Mouse (Mus musculus): ENCODE measurements around the gene Rbm28. TPM values are rescaled to one million over a fixed set of nuclear protein-coding genes. Genes with fewer than 3 reads are reported as not detected.
A peak's percentile ranks its signal among the peaks of the same experiment; 100 is the strongest.

The Rbm28 gene
- polyA plus RNA-seq, 1 experiment from 2014 or later, result 43.1 TPM

DNA sequence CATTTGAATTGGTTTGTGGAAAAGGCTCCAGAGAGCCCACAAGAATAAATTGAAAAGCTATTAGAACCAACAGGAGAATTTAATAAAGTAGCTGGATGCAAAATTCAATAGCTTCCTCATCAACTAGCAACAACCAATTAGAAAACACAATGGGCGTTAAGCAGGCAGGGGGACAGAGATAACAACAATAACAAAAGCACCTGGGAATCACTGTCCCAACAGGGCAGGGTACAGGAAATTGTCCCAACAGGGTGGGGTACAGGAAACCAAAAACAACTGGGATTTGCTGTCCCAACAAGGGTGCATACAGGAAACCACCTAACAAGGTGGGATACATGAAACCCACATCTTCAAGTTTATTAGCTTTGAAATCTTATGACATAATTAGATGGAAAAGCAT, 56.4 kb downstream of the Rbm28 start:
- H3K27ac ChIP-seq (ENCODE audit: low read length), result no peak overlapping the region
- no peaks in the 10 kb centered on the region for H3K4me1 ChIP-seq (ENCODE audit: control insufficient read depth, insufficient read depth, low read length)
- H3K9me3 ChIP-seq (replicated peaks; ENCODE audit: control insufficient read depth, low read length, poor library complexity, severe bottlenecking), result 0 out of 2 replicates have a peak, but pooled peaks cover 2% of the 10 kb centered on the region
- no peaks in the 10 kb centered on the region for H3K36me3 ChIP-seq (ENCODE audit: control insufficient read depth, insufficient read depth, low read length)
- no peak for ATAC-seq
- 82% methylated on average over 1 of the region's 1 CpGs for WGBS
- no peak overlapping the region for H3K4me2 ChIP-seq (ENCODE audit: low read length)
- no peak overlapping the region for H3K4me3 ChIP-seq (ENCODE audit: low read depth, low read length)
- no peaks in the 10 kb centered on the region for H3K27me3 ChIP-seq (ENCODE audit: control insufficient read depth, insufficient read depth, low read depth, low read length)
- H3K9ac ChIP-seq (ENCODE audit: low read depth, low read length), result no peak overlapping the region

DNA sequence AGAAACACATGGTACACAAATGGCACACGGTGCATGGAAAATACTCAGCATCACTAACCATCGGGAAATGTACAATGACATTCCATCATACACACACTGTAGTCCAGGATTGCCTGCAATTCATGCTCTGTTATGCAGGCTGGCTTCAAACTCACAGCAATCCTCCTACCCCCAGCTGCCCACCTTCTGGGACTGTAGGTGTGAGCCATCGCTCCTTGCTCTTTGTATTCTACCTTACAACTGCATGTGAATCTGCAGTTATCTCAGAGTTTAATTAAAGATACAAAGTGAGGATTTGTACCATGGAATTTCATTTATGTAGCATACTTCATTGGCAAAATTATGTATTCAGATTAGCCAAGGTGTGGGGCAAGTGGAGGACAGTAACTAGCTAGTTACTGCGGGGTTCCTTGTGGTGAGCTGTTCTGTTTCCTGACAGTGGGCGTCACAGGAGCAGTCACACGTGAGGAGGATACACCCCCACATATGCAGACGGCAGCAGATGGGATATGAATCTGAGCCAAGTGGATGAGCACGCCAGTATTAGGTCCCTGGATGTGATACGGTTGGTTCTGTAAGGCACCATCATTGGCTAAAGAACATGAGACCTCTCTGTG, 63.5 kb downstream of the Rbm28 start:
- Histone ChIP-seq H3K27ac (ENCODE audit: low read length) (no peak overlapping the region), H3K36me3 (ENCODE audit: control insufficient read depth, insufficient read depth, low read length) (no peaks in the 10 kb centered on the region), H3K9ac (ENCODE audit: low read depth, low read length) (no peak overlapping the region), H3K4me1 (ENCODE audit: control insufficient read depth, insufficient read depth, low read length) (0 out of 2 replicates have a peak, but pooled peaks cover 3% of the 10 kb centered on the region), H3K4me2 (ENCODE audit: low read length) (no peak overlapping the region), H3K9me3 (replicated peaks; ENCODE audit: control insufficient read depth, low read length, poor library complexity, severe bottlenecking) (no peaks in the 10 kb centered on the region), H3K4me3 (ENCODE audit: low read depth, low read length) (no peak overlapping the region), H3K27me3 (ENCODE audit: control insufficient read depth, insufficient read depth, low read depth, low read length) (no peaks in the 10 kb centered on the region)
- WGBS, result 86% methylated on average over 9 of the region's 9 CpGs
- no peak for ATAC-seq

DNA sequence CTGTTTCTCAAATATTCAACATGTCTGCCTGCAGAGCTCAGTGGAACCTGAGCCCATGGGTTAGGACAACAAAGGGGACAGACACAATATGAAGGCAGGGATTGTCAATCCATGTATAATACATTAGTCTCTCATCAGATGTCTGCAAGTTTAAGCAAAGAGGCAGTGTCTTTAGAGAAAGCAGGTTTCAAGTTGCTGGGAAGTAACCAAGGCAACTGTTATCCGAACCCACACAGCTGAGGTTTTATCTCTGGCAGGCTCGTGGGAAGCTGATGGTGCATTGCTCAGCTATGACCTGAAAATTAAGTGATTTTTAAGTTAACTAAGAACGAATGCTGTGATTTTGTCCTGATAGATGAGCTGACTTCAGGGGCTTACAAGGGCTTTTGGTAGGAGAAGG, 64.4 kb downstream of the Rbm28 start:
- Histone ChIP-seq H3K36me3 (ENCODE audit: control insufficient read depth, insufficient read depth, low read length) (no peaks in the 10 kb centered on the region), H3K4me1 (ENCODE audit: control insufficient read depth, insufficient read depth, low read length) (0 out of 2 replicates have a peak, but pooled peaks cover 3% of the 10 kb centered on the region), H3K27me3 (ENCODE audit: control insufficient read depth, insufficient read depth, low read depth, low read length) (no peaks in the 10 kb centered on the region), H3K27ac (ENCODE audit: low read length) (peak overlapping the region; percentile 4; the same call in 1 of the 2 replicates), H3K9ac (ENCODE audit: low read depth, low read length) (no peak overlapping the region), H3K4me3 (ENCODE audit: low read depth, low read length) (no peak overlapping the region), H3K9me3 (replicated peaks; ENCODE audit: control insufficient read depth, low read length, poor library complexity, severe bottlenecking) (no peaks in the 10 kb centered on the region), H3K4me2 (ENCODE audit: low read length) (no peak overlapping the region)
- 15% methylated on average over 3 of the region's 3 CpGs for WGBS
- 0 out of 2 replicates have a peak, but pooled peaks have one; percentile 36 for ATAC-seq

DNA sequence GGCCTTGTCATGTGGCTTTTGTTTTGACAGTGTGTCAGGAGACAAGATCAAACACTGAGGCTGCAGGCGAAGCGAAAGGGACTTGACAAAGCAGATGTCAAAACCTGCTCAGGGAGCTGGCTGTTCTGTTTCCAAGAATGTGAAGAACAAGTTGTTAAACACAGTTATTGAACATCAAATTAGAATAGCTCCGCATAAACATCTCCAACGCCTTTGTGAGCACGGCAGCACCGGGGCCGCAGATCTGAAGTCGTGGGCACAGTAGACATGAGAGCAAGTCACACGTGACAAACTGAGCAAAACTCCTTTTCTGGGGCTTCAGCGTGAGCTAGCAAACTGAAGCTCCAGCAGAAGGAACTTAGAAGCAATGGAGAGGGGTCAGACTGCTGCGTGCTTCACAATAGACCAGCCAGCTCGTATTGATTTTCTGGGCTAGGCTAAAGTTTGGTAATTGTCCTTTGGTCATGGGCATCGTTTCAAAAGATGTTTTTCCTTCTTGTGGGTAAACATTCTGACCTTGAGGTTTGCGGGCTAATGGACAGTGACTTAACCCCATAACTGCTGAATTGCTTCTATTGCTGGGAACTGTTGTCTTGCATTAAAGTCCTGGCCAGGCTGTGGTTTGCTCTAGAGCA, 65.2 kb downstream of the Rbm28 start:
- H3K4me2 ChIP-seq (ENCODE audit: low read length), result no peak overlapping the region
- no peak for ATAC-seq
- H3K4me3 ChIP-seq (ENCODE audit: low read depth, low read length), result no peak overlapping the region
- 59% methylated on average over 14 of the region's 14 CpGs for WGBS
- H3K9ac ChIP-seq (ENCODE audit: low read depth, low read length), result no peak overlapping the region
- no peaks in the 10 kb centered on the region for H3K36me3 ChIP-seq (ENCODE audit: control insufficient read depth, insufficient read depth, low read length)
- no peaks in the 10 kb centered on the region for H3K27me3 ChIP-seq (ENCODE audit: control insufficient read depth, insufficient read depth, low read depth, low read length)
- H3K27ac ChIP-seq (ENCODE audit: low read length), result no peak overlapping the region
- no peaks in the 10 kb centered on the region for H3K9me3 ChIP-seq (replicated peaks; ENCODE audit: control insufficient read depth, low read length, poor library complexity, severe bottlenecking)
- H3K4me1 ChIP-seq (ENCODE audit: control insufficient read depth, insufficient read depth, low read length), result 0 out of 2 replicates have a peak, but pooled peaks cover 3% of the 10 kb centered on the region

DNA sequence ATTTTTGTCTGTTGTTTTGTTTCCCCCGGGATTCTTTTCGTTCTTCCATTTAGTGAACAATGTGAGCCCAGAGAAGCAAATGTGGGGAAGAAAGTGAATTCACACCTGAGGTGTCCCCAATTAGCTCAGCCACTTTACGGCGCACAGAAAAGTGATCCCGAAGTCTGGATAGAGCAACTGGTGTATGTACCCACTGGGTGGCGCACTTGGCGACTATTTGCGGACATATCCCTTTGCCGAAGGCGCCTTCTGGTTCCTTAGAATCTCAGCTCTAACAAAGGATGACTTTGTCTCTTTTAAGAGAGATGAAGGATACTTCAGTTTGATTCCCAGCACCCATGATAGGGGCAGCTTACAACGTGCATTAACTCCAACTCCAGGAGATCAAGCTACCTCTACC, 71.9 kb downstream of the Rbm28 start:
- no peaks in the 10 kb centered on the region for H3K27me3 ChIP-seq (ENCODE audit: control insufficient read depth, insufficient read depth, low read depth, low read length)
- H3K4me1 ChIP-seq (ENCODE audit: control insufficient read depth, insufficient read depth, low read length), result no peaks in the 10 kb centered on the region
- H3K9ac ChIP-seq (ENCODE audit: low read depth, low read length), result no peak overlapping the region
- H3K27ac ChIP-seq (ENCODE audit: low read length), result no peak overlapping the region
- H3K4me3 ChIP-seq (ENCODE audit: low read depth, low read length), result no peak overlapping the region
- no peak for ATAC-seq
- 63% methylated on average over 11 of the region's 11 CpGs for WGBS
- peaks cover 4% of the 10 kb centered on the region; the same call in 1 of the 2 replicates for H3K9me3 ChIP-seq (replicated peaks; ENCODE audit: control insufficient read depth, low read length, poor library complexity, severe bottlenecking)
- H3K36me3 ChIP-seq (ENCODE audit: control insufficient read depth, insufficient read depth, low read length), result no peaks in the 10 kb centered on the region
- H3K4me2 ChIP-seq (ENCODE audit: low read length), result no peak overlapping the region

DNA sequence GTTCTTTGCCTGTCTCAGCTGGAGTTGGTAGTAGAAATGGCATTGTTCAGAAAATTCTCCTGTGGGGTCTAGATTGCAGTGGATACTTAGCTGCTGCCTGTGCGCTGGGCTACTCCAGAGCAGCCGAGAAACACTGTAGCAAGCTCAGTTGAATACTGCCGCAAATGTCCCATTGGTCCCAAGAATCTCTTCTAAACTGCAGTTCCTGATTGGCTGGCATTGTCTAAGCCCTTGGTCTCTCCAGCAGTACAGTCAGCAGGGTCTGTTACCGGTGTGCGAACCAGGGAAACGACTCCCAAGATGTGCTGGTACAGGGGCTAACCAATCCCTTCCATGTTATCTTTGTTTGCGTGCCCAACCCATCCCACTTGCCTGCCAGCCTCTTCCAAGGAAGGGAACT, 72.6 kb downstream of the Rbm28 start:
- peaks cover 4% of the 10 kb centered on the region; the same call in 1 of the 2 replicates for H3K9me3 ChIP-seq (replicated peaks; ENCODE audit: control insufficient read depth, low read length, poor library complexity, severe bottlenecking)
- H3K27ac ChIP-seq (ENCODE audit: low read length), result no peak overlapping the region
- H3K9ac ChIP-seq (ENCODE audit: low read depth, low read length), result no peak overlapping the region
- no peak overlapping the region for H3K4me2 ChIP-seq (ENCODE audit: low read length)
- 80% methylated on average over 7 of the region's 7 CpGs for WGBS
- H3K4me1 ChIP-seq (ENCODE audit: control insufficient read depth, insufficient read depth, low read length), result no peaks in the 10 kb centered on the region
- H3K27me3 ChIP-seq (ENCODE audit: control insufficient read depth, insufficient read depth, low read depth, low read length), result no peaks in the 10 kb centered on the region
- H3K36me3 ChIP-seq (ENCODE audit: control insufficient read depth, insufficient read depth, low read length), result no peaks in the 10 kb centered on the region
- ATAC-seq, result no peak
- H3K4me3 ChIP-seq (ENCODE audit: low read depth, low read length), result no peak overlapping the region

DNA sequence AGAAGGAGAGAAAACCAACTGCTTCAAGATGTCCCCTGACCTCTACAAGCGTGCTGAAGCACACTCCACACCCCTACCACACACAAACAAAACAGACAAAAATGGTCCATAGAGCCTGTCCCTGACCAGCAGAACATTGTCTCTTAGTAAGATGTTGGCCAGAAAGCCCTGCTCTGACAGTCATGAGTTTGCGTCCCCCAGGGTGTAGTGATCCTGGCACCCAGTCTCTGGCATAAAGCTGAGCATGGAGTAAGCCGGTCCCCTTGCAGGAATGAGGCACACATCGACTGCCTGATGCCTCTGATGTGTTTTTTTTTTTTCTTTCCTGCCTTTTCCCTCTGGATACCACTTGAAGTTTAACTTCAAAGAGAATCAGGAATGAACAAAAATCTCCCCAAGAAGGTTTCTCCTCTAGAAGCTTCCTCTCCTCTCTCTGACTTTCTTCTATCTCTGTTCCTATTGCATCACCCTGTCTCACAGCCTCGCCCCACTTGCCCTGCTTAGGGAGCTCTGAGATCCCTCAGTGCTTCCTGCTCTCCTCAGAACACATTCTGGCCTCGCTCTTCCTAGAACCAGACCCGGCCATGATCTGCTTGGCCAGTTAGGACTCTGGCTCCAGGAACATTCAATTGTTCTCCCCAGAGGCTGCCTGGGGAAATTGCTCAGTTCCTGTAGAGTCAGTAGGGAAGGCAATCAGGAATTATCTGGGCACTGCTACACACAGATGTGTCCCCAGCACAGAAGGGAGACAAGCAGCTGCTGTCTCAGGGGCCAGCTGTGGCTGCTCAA, 76.7 kb downstream of the Rbm28 start:
- no peak overlapping the region for H3K9ac ChIP-seq (ENCODE audit: low read depth, low read length)
- H3K36me3 ChIP-seq (ENCODE audit: control insufficient read depth, insufficient read depth, low read length), result no peaks in the 10 kb centered on the region
- H3K27ac ChIP-seq (ENCODE audit: low read length), result no peak overlapping the region
- 74% methylated on average over 7 of the region's 7 CpGs for WGBS
- H3K4me1 ChIP-seq (ENCODE audit: control insufficient read depth, insufficient read depth, low read length), result no peaks in the 10 kb centered on the region
- H3K27me3 ChIP-seq (ENCODE audit: control insufficient read depth, insufficient read depth, low read depth, low read length), result no peaks in the 10 kb centered on the region
- peaks cover 4% of the 10 kb centered on the region; the same call in 1 of the 2 replicates for H3K9me3 ChIP-seq (replicated peaks; ENCODE audit: control insufficient read depth, low read length, poor library complexity, severe bottlenecking)
- H3K4me2 ChIP-seq (ENCODE audit: low read length), result no peak overlapping the region
- no peak overlapping the region for H3K4me3 ChIP-seq (ENCODE audit: low read depth, low read length)
- no peak for ATAC-seq

DNA sequence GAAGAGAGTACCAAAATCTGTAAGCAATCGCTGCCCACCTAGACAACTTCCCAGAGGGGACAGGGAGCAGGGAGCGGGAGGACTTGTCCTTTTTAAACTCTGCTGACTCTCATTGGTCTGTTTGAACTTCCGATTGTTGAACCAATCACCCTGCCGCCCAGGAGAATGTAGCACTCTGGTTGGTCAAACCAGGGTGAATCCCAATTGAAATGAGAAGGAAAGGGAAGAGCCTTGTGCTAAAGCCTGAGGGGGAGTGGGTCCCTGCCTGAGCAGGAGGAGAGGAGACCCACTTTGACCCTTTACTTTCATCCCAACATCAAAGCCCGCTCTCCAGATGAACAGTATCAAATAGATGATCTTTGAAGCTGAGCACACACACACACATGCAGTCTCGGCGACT, 80.4 kb downstream of the Rbm28 start:
- peak; percentile 39; the same call in 1 of the 2 replicates for ATAC-seq
- Histone ChIP-seq H3K4me3 (ENCODE audit: low read depth, low read length) (no peak overlapping the region), H3K9me3 (replicated peaks; ENCODE audit: control insufficient read depth, low read length, poor library complexity, severe bottlenecking) (no peaks in the 10 kb centered on the region), H3K27me3 (ENCODE audit: control insufficient read depth, insufficient read depth, low read depth, low read length) (no peaks in the 10 kb centered on the region), H3K4me2 (ENCODE audit: low read length) (no peak overlapping the region), H3K27ac (ENCODE audit: low read length) (no peak overlapping the region), H3K4me1 (ENCODE audit: control insufficient read depth, insufficient read depth, low read length) (no peaks in the 10 kb centered on the region), H3K36me3 (ENCODE audit: control insufficient read depth, insufficient read depth, low read length) (no peaks in the 10 kb centered on the region), H3K9ac (ENCODE audit: low read depth, low read length) (no peak overlapping the region)
- WGBS, result 64% methylated on average over 7 of the region's 7 CpGs

Data from midbrain, embryonic 16.5 days (tissue).